In the genomic region with DNA sequence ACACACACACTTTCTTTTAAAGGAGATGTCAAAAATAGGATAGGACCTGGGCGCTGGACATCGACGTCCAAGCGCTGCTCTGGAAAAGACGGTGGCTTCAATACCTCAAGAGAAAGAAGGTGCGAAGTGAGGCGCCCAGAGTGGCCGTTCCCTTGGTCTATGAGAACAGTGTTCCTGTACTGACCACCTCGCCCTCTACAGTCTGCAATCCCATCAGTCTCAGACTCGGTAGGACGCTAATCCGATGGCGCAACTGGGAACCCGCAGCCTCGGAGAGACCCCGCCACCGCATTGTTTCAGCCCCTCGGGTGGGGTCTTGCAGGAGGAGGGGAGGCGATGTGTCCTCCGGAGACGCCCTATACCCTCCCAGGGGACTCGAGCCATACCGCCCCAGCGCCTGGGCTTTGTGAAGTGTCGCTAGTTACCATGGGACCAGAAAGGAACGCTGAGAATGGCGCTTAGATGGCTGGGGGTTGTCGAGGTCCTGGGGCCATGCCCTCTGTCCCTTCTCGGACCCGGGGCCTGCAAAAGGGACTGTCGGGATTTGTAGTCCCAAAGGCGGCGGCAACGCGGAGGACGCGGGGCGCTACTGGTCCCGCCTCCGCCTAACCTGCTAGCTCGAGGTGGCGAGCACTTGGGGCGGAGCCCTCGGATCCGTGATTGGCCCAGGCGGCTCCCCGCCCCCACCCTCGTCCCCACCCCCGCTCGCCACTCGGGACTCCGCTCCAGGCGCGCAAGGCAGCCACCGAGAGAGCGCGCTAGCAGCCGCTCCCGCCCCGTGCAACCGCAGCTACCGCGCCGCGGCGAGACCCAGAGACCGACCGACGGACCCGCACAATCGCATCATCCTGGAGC, we compare ENCODE assay signal across 8 mouse cellular contexts. TPM values are rescaled to one million over a fixed set of nuclear protein-coding genes. Genes with fewer than 3 reads are reported as not detected.
A peak's percentile ranks its signal among the peaks of the same experiment; 100 is the strongest.
DNase-seq lines count a peak whose midpoint lies in the region; ATAC-seq lines count a peak whose summit lies in the region.

Dpysl5 (plus strand) TSS at position 418 of the 855 bp plus-strand sequence.

- peak within 1 kb of the TSS; percentile 54 for H3K4me3 ChIP-seq in embryonic facial prominence, embryonic 13.5 days
- peak within 1 kb of the TSS; percentile 65 for H3K4me3 ChIP-seq in limb, embryonic 10.5 days
- peak within 1 kb of the TSS; percentile 82 for H3K4me3 ChIP-seq in midbrain, embryonic 11.5 days (ENCODE audit: low read depth, low read length)

- no peaks in the 10 kb centered on the region for H3K9me3 ChIP-seq in embryonic facial prominence, embryonic 13.5 days
- H3K9me3 ChIP-seq in limb, embryonic 10.5 days (replicated peaks), result no peaks in the 10 kb centered on the region
- no peaks in the 10 kb centered on the region for H3K9me3 ChIP-seq in midbrain, embryonic 11.5 days (ENCODE audit: control insufficient read depth, low read length)

- H3K27me3 ChIP-seq in embryonic facial prominence, embryonic 13.5 days, result peaks cover 74% of the 10 kb centered on the region
- peaks cover 73% of the 10 kb centered on the region for H3K27me3 ChIP-seq in limb, embryonic 10.5 days (ENCODE audit: low read depth, poor library complexity, severe bottlenecking)
- no peaks in the 10 kb centered on the region for H3K27me3 ChIP-seq in midbrain, embryonic 11.5 days (ENCODE audit: control insufficient read depth, insufficient read depth, low read length)

- peak; percentile 80 for ATAC-seq in embryonic facial prominence, embryonic 13.5 days (ENCODE audit: insufficient number of reproducible peaks, insufficient read depth, low FRiP score, low TSS enrichment, low read depth)
- ATAC-seq in midbrain, embryonic 11.5 days (ENCODE audit: low FRiP score), result peak; percentile 91

- H3K27ac ChIP-seq in embryonic facial prominence, embryonic 13.5 days, result peak within 1 kb of the TSS; percentile 36; the same call in 1 of the 2 replicates
- H3K27ac ChIP-seq in limb, embryonic 10.5 days, result peak within 1 kb of the TSS; percentile 77
- H3K27ac ChIP-seq in midbrain, embryonic 11.5 days (ENCODE audit: low read depth, low read length), result peak within 1 kb of the TSS; percentile 75

- H3K4me1 ChIP-seq in embryonic facial prominence, embryonic 13.5 days, result peaks cover 31% of the 10 kb centered on the region
- peaks cover 32% of the 10 kb centered on the region for H3K4me1 ChIP-seq in limb, embryonic 10.5 days
- H3K4me1 ChIP-seq in midbrain, embryonic 11.5 days (ENCODE audit: control insufficient read depth, insufficient read depth, low read length), result peaks cover 21% of the 10 kb centered on the region

- whole genome bisulfite sequencing in embryonic facial prominence, embryonic 13.5 days, result under 1% methylated on average over 71 of the region's 71 CpGs
- WGBS in limb, embryonic 10.5 days, result under 1% methylated on average over 70 of the region's 71 CpGs
- under 1% methylated on average over 55 of the region's 71 CpGs for WGBS in midbrain, embryonic 11.5 days

- peak; percentile 85 for DNase-seq in layer of hippocampus, adult 11-12 months (ENCODE audit: low spot score)
- no peak for DNase-seq in layer of hippocampus, adult 9-10 months (ENCODE audit: low spot score)
- DNase-seq in heart, adult 18-20 months, result peak; percentile 80 to 82
- DNase-seq in kidney, adult 18-20 months, result peak; percentile 86
- DNase-seq in limb, embryonic 10.5 days (ENCODE audit: low spot score), result peak; percentile 86
- peak; percentile 99 for DNase-seq in midbrain, embryonic 11.5 days (ENCODE audit: low spot score, missing footprints)
- peak; percentile 89 for DNase-seq in right cerebral cortex, postnatal 4 days

- peak within 1 kb of the TSS; percentile 67 for H3K9ac ChIP-seq in embryonic facial prominence, embryonic 13.5 days
- H3K9ac ChIP-seq in midbrain, embryonic 11.5 days (ENCODE audit: low read length), result peak within 1 kb of the TSS; percentile 95

- H3K4me2 ChIP-seq in embryonic facial prominence, embryonic 13.5 days, result peak within 1 kb of the TSS; percentile 85
- peak within 1 kb of the TSS; percentile 82 for H3K4me2 ChIP-seq in midbrain, embryonic 11.5 days

- H3K36me3 ChIP-seq in embryonic facial prominence, embryonic 13.5 days, result no peaks in the 10 kb centered on the region
- H3K36me3 ChIP-seq in limb, embryonic 10.5 days, result no peaks in the 10 kb centered on the region
- no peaks in the 10 kb centered on the region for H3K36me3 ChIP-seq in midbrain, embryonic 11.5 days (ENCODE audit: control insufficient read depth, insufficient read depth, low read length)

RNA-seq across cellular contexts. Expression of gene Dpysl5, which starts in this region (rescaled TPM):
- polyA plus RNA-seq in embryonic facial prominence, embryonic 13.5 days (2015; fragmentation: Nextera tagmentation; extraction: Ambion mirVana), result 7.5 and 10.4 TPM in 2 replicates
- total RNA-seq in heart, adult 18-20 months (2021), result under 1 TPM; 0.72 to 0.82 TPM
- 4.3 and 4.9 TPM in 2 replicates for polyA plus RNA-seq in limb, embryonic 10.5 days (2016; fragmentation: Nextera tagmentation; extraction: Ambion mirVana)
- polyA plus RNA-seq in midbrain, embryonic 11.5 days (2014; fragmentation: Nextera tagmentation; extraction: Ambion mirVana), result 81.4 and 89.1 TPM in 2 replicates

Comparison
In these comparisons a context has a peak if more than half of its experiments do, and no peak if none do; other contexts are left out.
1. Peak in DNase-seq in heart, adult 18-20 months; RNA of the gene not detected or under 1 TPM.